Mouse (Mus musculus) G1E (cell line): ENCODE measurements around the gene Gal. TPM values are rescaled to one million over a fixed set of nuclear protein-coding genes. Genes with fewer than 3 reads are reported as not detected.

Source experiments
- ATAC-seq: 2 replicates; pipeline ENCODE4 v1.8.0; 2016; ENCODE audit warnings: mild to moderate bottlenecking; ENCODE audit not compliant: insufficient number of reproducible peaks, poor library complexity, low FRiP score, severe bottlenecking; ENCODE audit errors: extremely low read depth
- DNase-seq: peaks from one replicate; pipeline ENCODE4 v3.0.0; 2012; ENCODE audit warnings: low spot score
- H3K27me3 ChIP-seq: 2 replicates; pipeline ENCODE4 v1.6.1; 2012; ENCODE audit warnings: mild to moderate bottlenecking, low read length, inconsistent platforms; ENCODE audit not compliant: insufficient read depth
- H3K36me3 ChIP-seq: replicated peaks from 2 replicates; pipeline ENCODE3; 2012; ENCODE audit warnings: mild to moderate bottlenecking, inconsistent platforms
- H3K4me1 ChIP-seq: 2 replicates; pipeline ENCODE4 v1.6.1; 2012; ENCODE audit warnings: low read depth, low read length, inconsistent platforms, mixed read lengths; ENCODE audit not compliant: insufficient read depth
- H3K4me3 ChIP-seq: 2 replicates; pipeline ENCODE4 v1.5.1; 2012; ENCODE audit warnings: low read depth, mild to moderate bottlenecking, inconsistent platforms, low read length, moderate library complexity, mixed read lengths
- H3K9me3 ChIP-seq: replicated peaks from 2 replicates; pipeline ENCODE4 v1.6.1; 2012; ENCODE audit warnings: inconsistent platforms
- CTCF ChIP-seq: IDR thresholded peaks from 2 replicates; pipeline ENCODE4 v1.5.1; 2012; ENCODE audit warnings: low read depth, low read length, inconsistent platforms, mixed read lengths
- GATA1 ChIP-seq: IDR thresholded peaks from 2 replicates; pipeline ENCODE4 v1.6.1; 2012; ENCODE audit warnings: borderline replicate concordance, low read length, inconsistent platforms, mixed read lengths
- GATA2 ChIP-seq: IDR thresholded peaks from 2 replicates; pipeline ENCODE4 v1.6.1; 2012; ENCODE audit warnings: low read depth, low read length, inconsistent platforms, borderline replicate concordance
- POLR2AphosphoS5 ChIP-seq: IDR thresholded peaks from 2 replicates; pipeline ENCODE4 v1.6.1; 2012; ENCODE audit warnings: low read depth, low read length, inconsistent platforms; ENCODE audit not compliant: insufficient replicate concordance
- TAL1 ChIP-seq: conservative IDR thresholded peaks from 2 replicates; pipeline ENCODE4 v1.6.1; 2012; ENCODE audit warnings: low read depth, low read length, inconsistent platforms, mixed read lengths
- polyA plus RNA-seq: library from polyadenylated mRNA; stranded (reverse); fragments of >175 nt; gene quantifications from 2 replicates; pipeline ENCODE4 v1.2.3, GENCODE M21; 2012
- total RNA-seq, 2 experiments: library from RNA; stranded (forward) in 1 of 2; stranded (reverse) in 1 of 2; fragments of 200-1000 nt in 1 of 2; fragments of >200 nt in 1 of 2; fragmentation: Nextera tagmentation in 1 of 2; gene quantifications; 2 replicates each; pipeline ENCODE4 v1.2.3; 2014 to 2017

The Gal gene
- total and polyA plus RNA-seq, 3 experiments: not detected

DNA sequence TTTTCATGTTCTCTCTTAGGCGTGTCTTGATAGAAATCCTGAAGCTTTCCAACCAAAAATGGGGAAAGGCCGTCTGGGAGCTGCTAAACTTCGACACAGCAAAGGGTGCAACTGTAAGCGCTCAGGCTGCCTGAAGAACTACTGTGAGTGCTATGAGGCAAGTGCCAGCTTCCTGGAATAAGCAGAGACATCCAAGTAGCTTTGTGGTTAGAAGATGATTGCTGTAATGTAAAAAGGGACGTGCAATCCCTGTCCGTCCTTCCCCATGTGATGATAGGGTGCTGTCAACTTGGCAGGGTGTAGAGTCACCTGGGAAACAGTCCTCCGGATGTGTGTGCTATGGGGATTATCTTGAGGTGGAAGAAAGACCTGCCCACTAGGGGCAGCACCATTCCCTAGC lies 10.3 kb downstream of the Gal start:
- no peak for DNase-seq
- no peak for ATAC-seq
- no peaks in the 10 kb centered on the region for H3K4me1 ChIP-seq
- H3K27me3 ChIP-seq: peaks cover 34% of the 10 kb centered on the region
- no peaks in the 10 kb centered on the region for H3K9me3 ChIP-seq
- TF ChIP-seq GATA2: no peak
- H3K4me3 ChIP-seq: no peak overlapping the region
- H3K36me3 ChIP-seq: no peaks in the 10 kb centered on the region

- ATAC-seq (no peak), DNase-seq (no peak)
- H3K27me3 ChIP-seq: peaks cover 32% of the 10 kb centered on the region
- H3K36me3 ChIP-seq: no peaks in the 10 kb centered on the region
- TF ChIP-seq TAL1 (no peak), CTCF (no peak), GATA1 (no peak), POLR2AphosphoS5 (no peak), GATA2 (no peak)
- H3K9me3 ChIP-seq: no peaks in the 10 kb centered on the region
- no peaks in the 10 kb centered on the region for H3K4me1 ChIP-seq
- H3K4me3 ChIP-seq: no peak overlapping the region
Observed at GRCm38 (mm10) chr19:3402390-3402789, 12.0 kb downstream of the Gal start.

GRCm38 (mm10) chr19:3401943-3402342 lies 12.4 kb downstream of the Gal start:
- no peak for ATAC-seq
- no peak for DNase-seq
- no peaks in the 10 kb centered on the region for H3K9me3 ChIP-seq
- no peak overlapping the region for H3K4me3 ChIP-seq
- no peaks in the 10 kb centered on the region for H3K4me1 ChIP-seq
- peaks cover 34% of the 10 kb centered on the region for H3K27me3 ChIP-seq
- no peaks in the 10 kb centered on the region for H3K36me3 ChIP-seq
- no peak for TF ChIP-seq GATA1
- no peak for TF ChIP-seq POLR2AphosphoS5
- TF ChIP-seq TAL1: no peak
- TF ChIP-seq CTCF: no peak
- no peak for TF ChIP-seq GATA2

- Histone ChIP-seq H3K36me3 (no peaks in the 10 kb centered on the region), H3K4me3 (no peak overlapping the region), H3K9me3 (no peaks in the 10 kb centered on the region), H3K4me1 (no peaks in the 10 kb centered on the region), H3K27me3 (peaks cover 36% of the 10 kb centered on the region)
- TF ChIP-seq POLR2AphosphoS5 (no peak), TAL1 (no peak), GATA2 (no peak), GATA1 (no peak), CTCF (no peak)
- DNase-seq (no peak), ATAC-seq (no peak)
Observed at GRCm38 (mm10) chr19:3401504-3401903, 12.8 kb downstream of the Gal start.

DNA sequence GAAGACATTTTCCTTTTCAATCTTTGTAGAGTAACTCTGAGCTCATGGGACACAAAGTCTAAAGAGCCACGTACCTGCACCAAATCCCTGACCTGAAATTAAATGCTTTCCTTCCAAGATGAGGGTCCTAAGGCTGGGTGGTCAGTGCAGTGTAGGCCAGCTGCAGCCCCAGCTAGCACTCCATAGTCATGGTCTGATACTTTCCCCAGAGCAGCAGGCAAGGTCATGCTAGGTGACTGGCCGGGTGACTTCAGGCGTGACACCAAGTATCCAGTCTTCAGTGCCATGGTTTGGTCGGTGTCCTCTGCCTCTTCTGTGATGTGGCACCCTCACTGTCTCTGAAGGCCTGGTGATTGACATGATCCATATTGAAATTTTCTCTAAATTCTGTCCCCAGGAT lies 14.3 kb downstream of the Gal start:
- H3K4me3 ChIP-seq: no peak overlapping the region
- DNase-seq: no peak
- ATAC-seq: no peak
- H3K4me1 ChIP-seq: no peaks in the 10 kb centered on the region
- H3K9me3 ChIP-seq: no peaks in the 10 kb centered on the region
- peaks cover 39% of the 10 kb centered on the region for H3K27me3 ChIP-seq
- H3K36me3 ChIP-seq: no peaks in the 10 kb centered on the region
- no peak for TF ChIP-seq TAL1
- no peak for TF ChIP-seq GATA2
- no peak for TF ChIP-seq GATA1
- no peak for TF ChIP-seq CTCF
- TF ChIP-seq POLR2AphosphoS5: no peak

GRCm38 (mm10) chr19:3394216-3394615 lies 20.1 kb downstream of the Gal start:
- H3K9me3 ChIP-seq: peaks cover 7% of the 10 kb centered on the region
- no peaks in the 10 kb centered on the region for H3K36me3 ChIP-seq
- peaks cover 2% of the 10 kb centered on the region for H3K4me1 ChIP-seq
- no peak for DNase-seq
- H3K4me3 ChIP-seq: no peak overlapping the region
- TF ChIP-seq POLR2AphosphoS5 (no peak), TAL1 (no peak), GATA2 (no peak), CTCF (no peak), GATA1 (no peak)
- H3K27me3 ChIP-seq: peaks cover 29% of the 10 kb centered on the region
- ATAC-seq: no peak

GRCm38 (mm10) chr19:3392384-3392783 lies 22.0 kb downstream of the Gal start:
- no peaks in the 10 kb centered on the region for H3K36me3 ChIP-seq
- peaks cover 28% of the 10 kb centered on the region for H3K27me3 ChIP-seq
- ATAC-seq: no peak
- H3K4me1 ChIP-seq: peaks cover 14% of the 10 kb centered on the region
- H3K9me3 ChIP-seq: peaks cover 13% of the 10 kb centered on the region
- DNase-seq: no peak
- no peak overlapping the region for H3K4me3 ChIP-seq
- TF ChIP-seq POLR2AphosphoS5 (no peak), CTCF (no peak), GATA2 (no peak), GATA1 (no peak), TAL1 (0 out of 2 replicates have a peak, but pooled peaks have one; percentile 11)
